In genomic region chr4:156234701-156235213, GRCm38 (mm10) we compare ENCODE assay signal across 8 mouse cellular contexts. TPM values are rescaled to one million over a fixed set of nuclear protein-coding genes. Genes with fewer than 3 reads are reported as not detected.
DNase-seq lines count a peak whose midpoint lies in the region; ATAC-seq lines count a peak whose summit lies in the region.

TSS of gene Plekhn1 (minus strand) at chr4:156234857.

- DNase-seq in cerebellum, postnatal 4 days (ENCODE audit: low spot score in 2 of 2): peak; percentile 52 to 82
- DNase-seq in gastrocnemius, adult 8-10 months (ENCODE audit: low spot score in 2 of 2): peak; percentile 44 to 55
- peak; percentile 66 to 89 for DNase-seq in left cerebral cortex, postnatal 10 days (ENCODE audit: extremely low spot score in 1 of 2, low spot score in 2 of 2)
- DNase-seq in right cerebral cortex, postnatal 10 days (ENCODE audit: low spot score in 2 of 2): peak; percentile 85 to 87
- peak; percentile 51 to 72 for DNase-seq in urinary bladder, postnatal 36 days (ENCODE audit: low spot score in 2 of 2)

- no peaks in the 10 kb centered on the region for H3K9me3 ChIP-seq in hindbrain, embryonic 16.5 days (ENCODE audit: control insufficient read depth, low read length)
- H3K9me3 ChIP-seq in megakaryocyte, embryonic 14.5 days: no peaks in the 10 kb centered on the region

- H3K4me2 ChIP-seq in hindbrain, embryonic 16.5 days (ENCODE audit: low read length): peak within 1 kb of the TSS; percentile 97

- intact Hi-C loops in left cerebral cortex, postnatal 10 days (cut with DNase I): loop anchor here (2.0 kb wide), 1 partner anchor 38 kb away; the partner anchor contains the start of gene Agrn

- H3K4me3 ChIP-seq in hindbrain, embryonic 16.5 days (ENCODE audit: low read length): peak within 1 kb of the TSS; percentile 95
- peak within 1 kb of the TSS; percentile 96 for H3K4me3 ChIP-seq in megakaryocyte, embryonic 14.5 days (replicated peaks)

- H3K4me1 ChIP-seq in hindbrain, embryonic 16.5 days (ENCODE audit: control insufficient read depth, insufficient read depth, low read depth, low read length): peaks cover 13% of the 10 kb centered on the region
- H3K4me1 ChIP-seq in megakaryocyte, embryonic 14.5 days: peaks cover 40% of the 10 kb centered on the region

- 0% methylated on average over 31 of the region's 48 CpGs for WGBS in hindbrain, embryonic 16.5 days

- no peaks in the 10 kb centered on the region for H3K27me3 ChIP-seq in hindbrain, embryonic 16.5 days (replicated peaks; ENCODE audit: control insufficient read depth, insufficient read depth, low read length)
- H3K27me3 ChIP-seq in megakaryocyte, embryonic 14.5 days (replicated peaks): peaks cover 7% of the 10 kb centered on the region

- H3K36me3 ChIP-seq in hindbrain, embryonic 16.5 days (ENCODE audit: control insufficient read depth, insufficient read depth, low read length): peaks cover 40% of the 10 kb centered on the region
- H3K36me3 ChIP-seq in megakaryocyte, embryonic 14.5 days (replicated peaks; ENCODE audit: low read length): peaks cover 61% of the 10 kb centered on the region

- peak within 1 kb of the TSS; percentile 92 for H3K27ac ChIP-seq in hindbrain, embryonic 16.5 days (ENCODE audit: low read depth, low read length)

- peak; percentile 28 for ATAC-seq in activated CD4-positive, CD25-positive, alpha-beta regulatory T cell, adult 4 months
- peak; percentile 64 for ATAC-seq in hindbrain, embryonic 16.5 days

- H3K9ac ChIP-seq in hindbrain, embryonic 16.5 days (ENCODE audit: low read depth, low read length): peak within 1 kb of the TSS; percentile 85

RNA-seq across cellular contexts. Expression of gene Plekhn1, which starts in this region (rescaled TPM):
- 1 to 10 TPM; 5.8 to 6.1 TPM for polyA plus RNA-seq in activated CD4-positive, CD25-positive, alpha-beta regulatory T cell, adult 4 months (2017; shearing (Covaris generic))
- 1 to 10 TPM; 5.5 to 6.6 (median 6.2) TPM for total RNA-seq in gastrocnemius, adult 8-10 months (2022)
- 26.2 and 29.2 TPM in 2 replicates for polyA plus RNA-seq in hindbrain, embryonic 16.5 days (2015; fragmentation: Nextera tagmentation; extraction: Ambion mirVana)
- total RNA-seq in left cerebral cortex, postnatal 10 days (2021): 10 to 100 TPM; 33.0 to 37.4 TPM
- 16.1 and 21.9 TPM in 2 replicates for polyA plus RNA-seq in megakaryocyte, embryonic 14.5 days (2012; ENCODE audit: insufficient read depth, low replicate concordance)

Comparison
In these comparisons a context has a peak if more than half of its experiments do, and no peak if none do; other contexts are left out.
1. Peak in every context shown above with its lines: DNase-seq, ATAC-seq, H3K4me3 ChIP-seq and H3K27ac ChIP-seq.
2. RNA of gene Plekhn1 (total RNA-seq): 33.0 to 37.4 TPM in left cerebral cortex, postnatal 10 days; 5.5 to 6.6 TPM in gastrocnemius, adult 8-10 months; every median in the first group is over 4 times any median in the second.